Mouse (Mus musculus): ENCODE results near the gene Samhd1. TPM values are rescaled to one million over a fixed set of nuclear protein-coding genes. Genes with fewer than 3 reads are reported as not detected.

Samhd1 gene
- polyA plus RNA-seq, 1 experiment from 2014 or later = 9.6 TPM

GRCm38 (mm10) chr2:157119075-157119474, 16.0 kb downstream of the Samhd1 start:
- H3K27ac ChIP-seq (ENCODE audit: low read length) = no peak overlapping the region
- H3K27me3 ChIP-seq (ENCODE audit: control insufficient read depth, insufficient read depth, low read depth, low read length) = no peaks in the 10 kb centered on the region
- H3K4me3 ChIP-seq (ENCODE audit: low read depth, low read length) = no peak overlapping the region
- no peaks in the 10 kb centered on the region for H3K4me1 ChIP-seq (ENCODE audit: control insufficient read depth, insufficient read depth, low read length)
- ATAC-seq = no peak
- no peak overlapping the region for H3K9ac ChIP-seq (ENCODE audit: low read depth, low read length)
- no peaks in the 10 kb centered on the region for H3K9me3 ChIP-seq (replicated peaks; ENCODE audit: control insufficient read depth, low read length, poor library complexity, severe bottlenecking)
- no peak overlapping the region for H3K4me2 ChIP-seq (ENCODE audit: low read length)
- 83% methylated on average over 3 of the region's 3 CpGs for WGBS
- peaks cover under 1% of the 10 kb centered on the region; the same call in 1 of the 2 replicates for H3K36me3 ChIP-seq (ENCODE audit: control insufficient read depth, insufficient read depth, low read length)

- Histone ChIP-seq H3K4me3 (ENCODE audit: low read depth, low read length) (no peak overlapping the region), H3K27ac (ENCODE audit: low read length) (no peak overlapping the region), H3K4me2 (ENCODE audit: low read length) (no peak overlapping the region), H3K4me1 (ENCODE audit: control insufficient read depth, insufficient read depth, low read length) (no peaks in the 10 kb centered on the region), H3K9me3 (replicated peaks; ENCODE audit: control insufficient read depth, low read length, poor library complexity, severe bottlenecking) (no peaks in the 10 kb centered on the region), H3K36me3 (ENCODE audit: control insufficient read depth, insufficient read depth, low read length) (peaks cover 5% of the 10 kb centered on the region; the same call in 1 of the 2 replicates), H3K9ac (ENCODE audit: low read depth, low read length) (no peak overlapping the region), H3K27me3 (ENCODE audit: control insufficient read depth, insufficient read depth, low read depth, low read length) (no peaks in the 10 kb centered on the region)
- ATAC-seq = no peak
- 87% methylated on average over 4 of the region's 4 CpGs for WGBS
These were observed 16.5 kb downstream of the Samhd1 start for GRCm38 (mm10) chr2:157118556-157118955.

DNA sequence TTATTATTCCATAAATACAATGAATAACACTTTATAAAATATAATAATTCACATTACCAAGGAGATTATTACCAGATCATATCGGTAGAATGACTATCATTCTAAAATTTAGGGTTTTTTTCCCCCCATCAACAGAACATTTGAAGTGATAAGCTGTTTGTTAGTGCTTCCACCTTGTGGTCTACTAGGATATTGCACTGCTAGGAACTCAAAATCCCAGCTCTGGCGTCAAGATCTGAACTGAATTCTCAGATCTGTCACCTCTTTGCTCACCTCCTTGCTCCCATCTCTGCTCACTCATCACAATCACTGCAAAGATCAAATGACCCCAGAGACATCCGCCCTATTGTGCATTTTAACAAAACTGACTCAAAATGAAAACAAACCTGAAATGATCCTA, 18.1 kb downstream of the Samhd1 start:
- no peak overlapping the region for H3K4me2 ChIP-seq (ENCODE audit: low read length)
- H3K36me3 ChIP-seq (ENCODE audit: control insufficient read depth, insufficient read depth, low read length) = peaks cover 5% of the 10 kb centered on the region; the same call in 1 of the 2 replicates
- no peak overlapping the region for H3K27ac ChIP-seq (ENCODE audit: low read length)
- WGBS = 17% methylated on average over 3 of the region's 3 CpGs
- no peaks in the 10 kb centered on the region for H3K9me3 ChIP-seq (replicated peaks; ENCODE audit: control insufficient read depth, low read length, poor library complexity, severe bottlenecking)
- no peak for ATAC-seq
- H3K9ac ChIP-seq (ENCODE audit: low read depth, low read length) = no peak overlapping the region
- H3K27me3 ChIP-seq (ENCODE audit: control insufficient read depth, insufficient read depth, low read depth, low read length) = no peaks in the 10 kb centered on the region
- no peaks in the 10 kb centered on the region for H3K4me1 ChIP-seq (ENCODE audit: control insufficient read depth, insufficient read depth, low read length)
- H3K4me3 ChIP-seq (ENCODE audit: low read depth, low read length) = no peak overlapping the region

DNA sequence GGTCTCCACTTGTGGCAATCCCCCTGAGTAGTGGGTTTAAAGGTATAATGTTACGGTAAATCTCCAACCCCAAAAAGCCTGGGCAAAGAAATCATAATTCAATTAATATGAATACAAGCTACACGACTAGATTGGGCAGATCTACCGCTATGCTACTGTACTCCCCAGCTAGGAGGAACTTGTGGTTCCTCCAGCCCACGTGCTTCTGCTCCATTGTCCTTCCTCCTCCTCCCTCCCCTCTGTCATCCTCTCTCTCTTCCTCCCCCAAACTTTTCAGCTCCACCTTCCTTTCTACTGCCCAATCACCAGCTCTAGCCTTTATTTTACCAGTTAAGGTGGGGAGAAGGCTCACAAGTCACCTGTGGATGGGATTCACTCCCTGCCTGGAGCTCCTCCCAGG, 26.8 kb downstream of the Samhd1 start:
- H3K4me2 ChIP-seq (ENCODE audit: low read length) = no peak overlapping the region
- WGBS = 91% methylated on average over 4 of the region's 4 CpGs
- peaks cover 7% of the 10 kb centered on the region for H3K36me3 ChIP-seq (ENCODE audit: control insufficient read depth, insufficient read depth, low read length)
- H3K4me3 ChIP-seq (ENCODE audit: low read depth, low read length) = no peak overlapping the region
- H3K9me3 ChIP-seq (replicated peaks; ENCODE audit: control insufficient read depth, low read length, poor library complexity, severe bottlenecking) = no peaks in the 10 kb centered on the region
- H3K27ac ChIP-seq (ENCODE audit: low read length) = no peak overlapping the region
- no peaks in the 10 kb centered on the region for H3K27me3 ChIP-seq (ENCODE audit: control insufficient read depth, insufficient read depth, low read depth, low read length)
- H3K4me1 ChIP-seq (ENCODE audit: control insufficient read depth, insufficient read depth, low read length) = no peaks in the 10 kb centered on the region
- ATAC-seq = no peak
- no peak overlapping the region for H3K9ac ChIP-seq (ENCODE audit: low read depth, low read length)

DNA sequence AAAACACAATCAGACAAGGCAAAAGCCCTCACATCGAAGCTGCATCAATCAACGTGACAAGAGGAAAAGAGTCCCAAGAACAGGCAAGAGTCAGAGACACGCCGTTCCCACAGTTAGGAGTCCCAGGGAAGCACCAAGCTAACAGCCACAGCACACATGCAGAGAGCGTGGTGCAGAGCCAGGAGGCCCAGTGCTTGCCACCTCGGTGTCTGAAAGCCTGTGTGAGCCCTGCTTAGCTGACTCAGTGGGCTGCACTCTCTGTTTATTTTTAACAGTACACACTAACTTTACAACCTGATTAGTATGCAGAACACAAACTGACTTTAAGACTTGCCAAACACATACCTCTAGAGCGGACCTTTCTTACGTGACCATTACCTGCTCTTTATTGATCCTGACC, 30.6 kb downstream of the Samhd1 start:
- Histone ChIP-seq H3K4me1 (ENCODE audit: control insufficient read depth, insufficient read depth, low read length) (no peaks in the 10 kb centered on the region), H3K9ac (ENCODE audit: low read depth, low read length) (no peak overlapping the region), H3K9me3 (replicated peaks; ENCODE audit: control insufficient read depth, low read length, poor library complexity, severe bottlenecking) (no peaks in the 10 kb centered on the region), H3K27ac (ENCODE audit: low read length) (no peak overlapping the region), H3K36me3 (ENCODE audit: control insufficient read depth, insufficient read depth, low read length) (peaks cover 9% of the 10 kb centered on the region), H3K4me2 (ENCODE audit: low read length) (no peak overlapping the region), H3K4me3 (ENCODE audit: low read depth, low read length) (no peak overlapping the region), H3K27me3 (ENCODE audit: control insufficient read depth, insufficient read depth, low read depth, low read length) (no peaks in the 10 kb centered on the region)
- 91% methylated on average over 8 of the region's 8 CpGs for WGBS
- ATAC-seq = no peak

DNA sequence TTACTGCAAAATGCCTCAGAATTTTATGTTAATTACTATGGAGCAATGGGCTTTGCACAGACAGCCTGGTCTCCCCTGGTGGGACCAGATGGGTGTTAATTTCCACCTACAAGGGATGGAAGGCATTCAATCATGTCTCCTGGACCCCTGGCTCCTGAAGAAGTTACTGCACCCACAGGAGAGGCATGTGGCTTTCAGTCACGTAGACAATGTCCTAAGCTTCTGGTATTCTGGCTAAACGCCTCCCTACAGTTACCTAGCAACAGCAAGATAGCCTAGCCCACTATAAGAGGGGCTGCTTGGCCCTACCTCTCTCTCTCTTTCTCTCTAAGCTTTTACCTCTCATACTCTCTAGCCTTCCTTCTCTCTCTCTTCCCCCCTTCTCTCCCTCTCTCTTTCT, 32.8 kb downstream of the Samhd1 start:
- no peak overlapping the region for H3K4me3 ChIP-seq (ENCODE audit: low read depth, low read length)
- H3K4me2 ChIP-seq (ENCODE audit: low read length) = no peak overlapping the region
- 32% methylated on average over 2 of the region's 2 CpGs for WGBS
- H3K27ac ChIP-seq (ENCODE audit: low read length) = no peak overlapping the region
- H3K27me3 ChIP-seq (ENCODE audit: control insufficient read depth, insufficient read depth, low read depth, low read length) = no peaks in the 10 kb centered on the region
- ATAC-seq = no peak
- H3K9me3 ChIP-seq (replicated peaks; ENCODE audit: control insufficient read depth, low read length, poor library complexity, severe bottlenecking) = no peaks in the 10 kb centered on the region
- H3K4me1 ChIP-seq (ENCODE audit: control insufficient read depth, insufficient read depth, low read length) = no peaks in the 10 kb centered on the region
- peaks cover 8% of the 10 kb centered on the region for H3K36me3 ChIP-seq (ENCODE audit: control insufficient read depth, insufficient read depth, low read length)
- H3K9ac ChIP-seq (ENCODE audit: low read depth, low read length) = no peak overlapping the region

DNA sequence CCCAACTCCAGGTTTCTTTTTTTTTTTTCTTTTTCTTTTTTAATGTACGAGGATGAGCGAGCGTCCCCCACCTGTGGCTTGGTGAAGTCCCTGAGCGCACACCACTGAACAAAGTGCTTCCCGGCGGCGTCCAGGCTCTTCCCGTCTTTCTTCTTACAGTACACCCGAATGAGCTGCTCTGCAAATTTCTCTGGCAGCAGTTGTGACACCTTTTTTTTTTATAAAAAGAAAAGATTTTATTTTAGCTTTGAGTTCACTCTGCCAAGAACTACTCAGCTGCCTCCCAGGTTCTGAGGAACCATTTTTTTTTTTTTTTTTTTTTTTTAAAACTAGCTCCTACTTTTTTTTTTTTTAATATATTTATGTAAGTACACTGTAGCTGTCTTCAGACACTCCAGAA, 33.4 kb downstream of the Samhd1 start:
- H3K4me1 ChIP-seq (ENCODE audit: control insufficient read depth, insufficient read depth, low read length) = no peaks in the 10 kb centered on the region
- 99% methylated on average over 9 of the region's 9 CpGs for WGBS
- H3K4me2 ChIP-seq (ENCODE audit: low read length) = no peak overlapping the region
- no peak overlapping the region for H3K27ac ChIP-seq (ENCODE audit: low read length)
- ATAC-seq = no peak
- H3K9me3 ChIP-seq (replicated peaks; ENCODE audit: control insufficient read depth, low read length, poor library complexity, severe bottlenecking) = no peaks in the 10 kb centered on the region
- H3K9ac ChIP-seq (ENCODE audit: low read depth, low read length) = no peak overlapping the region
- H3K36me3 ChIP-seq (ENCODE audit: control insufficient read depth, insufficient read depth, low read length) = peaks cover 4% of the 10 kb centered on the region
- H3K4me3 ChIP-seq (ENCODE audit: low read depth, low read length) = no peak overlapping the region
- no peaks in the 10 kb centered on the region for H3K27me3 ChIP-seq (ENCODE audit: control insufficient read depth, insufficient read depth, low read depth, low read length)

GRCm38 (mm10) chr2:157100319-157100605, 34.8 kb downstream of the Samhd1 start:
- no peaks in the 10 kb centered on the region for H3K9me3 ChIP-seq (replicated peaks; ENCODE audit: control insufficient read depth, low read length, poor library complexity, severe bottlenecking)
- H3K27ac ChIP-seq (ENCODE audit: low read length) = no peak overlapping the region
- peaks cover 4% of the 10 kb centered on the region for H3K36me3 ChIP-seq (ENCODE audit: control insufficient read depth, insufficient read depth, low read length)
- ATAC-seq = no peak
- no peak overlapping the region for H3K4me2 ChIP-seq (ENCODE audit: low read length)
- H3K4me3 ChIP-seq (ENCODE audit: low read depth, low read length) = no peak overlapping the region
- 90% methylated on average over 12 of the region's 12 CpGs for WGBS
- H3K27me3 ChIP-seq (ENCODE audit: control insufficient read depth, insufficient read depth, low read depth, low read length) = no peaks in the 10 kb centered on the region
- no peak overlapping the region for H3K9ac ChIP-seq (ENCODE audit: low read depth, low read length)
- no peaks in the 10 kb centered on the region for H3K4me1 ChIP-seq (ENCODE audit: control insufficient read depth, insufficient read depth, low read length)

DNA sequence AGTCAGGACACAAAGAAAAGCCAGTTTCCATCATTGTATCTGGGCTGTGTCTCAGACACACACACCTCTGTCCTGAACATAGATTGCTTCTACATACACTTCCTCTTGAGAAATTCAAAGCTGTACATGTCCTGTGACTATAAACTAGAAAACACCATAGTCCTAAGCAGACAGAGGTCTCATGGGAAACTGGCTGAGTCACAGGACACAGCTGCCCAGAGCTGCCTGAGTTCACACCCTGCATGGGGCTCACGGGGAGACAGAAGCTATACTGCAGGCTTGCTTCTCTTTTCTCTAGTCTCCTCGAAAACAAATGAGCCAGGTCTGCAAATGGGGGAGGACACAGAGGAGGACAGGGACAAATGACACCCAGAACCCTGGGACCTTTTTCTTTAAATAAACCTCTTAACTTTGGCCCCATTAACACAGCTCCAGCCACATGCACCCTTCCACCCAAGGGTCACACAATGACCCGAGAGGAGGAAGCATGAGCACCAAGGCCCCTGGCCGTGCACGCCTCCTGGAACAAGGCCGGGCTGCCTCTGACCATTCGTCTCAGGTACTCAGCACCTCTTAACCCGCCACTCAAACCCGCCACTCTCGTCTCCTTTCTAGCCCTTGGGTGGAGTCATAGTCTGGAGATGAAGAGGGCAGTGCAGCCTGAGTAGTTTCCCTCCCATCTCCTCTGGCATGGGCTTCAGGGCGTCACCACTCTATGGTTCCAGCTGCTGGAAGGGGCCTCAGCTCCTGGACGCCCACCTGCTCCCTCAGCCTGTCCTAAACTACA, 35.3 kb downstream of the Samhd1 start:
- H3K4me3 ChIP-seq (ENCODE audit: low read depth, low read length) = no peak overlapping the region
- no peak overlapping the region for H3K27ac ChIP-seq (ENCODE audit: low read length)
- no peak overlapping the region for H3K4me2 ChIP-seq (ENCODE audit: low read length)
- no peaks in the 10 kb centered on the region for H3K27me3 ChIP-seq (ENCODE audit: control insufficient read depth, insufficient read depth, low read depth, low read length)
- no peak for ATAC-seq
- no peaks in the 10 kb centered on the region for H3K9me3 ChIP-seq (replicated peaks; ENCODE audit: control insufficient read depth, low read length, poor library complexity, severe bottlenecking)
- 88% methylated on average over 10 of the region's 12 CpGs for WGBS
- H3K9ac ChIP-seq (ENCODE audit: low read depth, low read length) = no peak overlapping the region
- H3K36me3 ChIP-seq (ENCODE audit: control insufficient read depth, insufficient read depth, low read length) = peaks cover 4% of the 10 kb centered on the region
- no peaks in the 10 kb centered on the region; the same call in 1 of the 2 replicates for H3K4me1 ChIP-seq (ENCODE audit: control insufficient read depth, insufficient read depth, low read length)

Measured in midbrain, embryonic 16.5 days (tissue).